Mouse (Mus musculus): ENCODE measurements around the gene Fkbp11.

DNA sequence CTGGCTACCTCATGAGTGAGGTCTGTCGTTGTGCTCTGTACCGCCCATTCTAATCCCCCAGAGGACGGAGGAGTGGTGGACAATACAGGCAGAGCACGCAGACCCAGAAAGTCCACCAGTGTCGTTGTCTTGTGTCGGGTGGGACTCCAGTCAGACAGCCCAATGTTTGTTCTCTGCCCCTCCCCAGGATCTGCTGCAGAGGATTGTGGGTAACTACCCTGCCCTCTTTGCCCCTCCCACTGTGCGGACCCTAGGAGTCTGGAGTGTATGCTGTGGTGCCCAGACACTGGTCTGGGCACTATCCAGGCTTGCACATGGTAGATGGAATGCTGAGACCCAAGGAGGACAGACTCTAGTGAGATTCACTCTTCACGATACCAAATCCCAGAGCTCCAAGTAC lies 31.8 kb downstream of the Fkbp11 start:
- TF ChIP-seq ZC3H11A (IDR thresholded peaks at IDR 0.05; ENCODE audit: borderline replicate concordance, low read depth, low read length) (no peak), CHD2 (IDR thresholded peaks at IDR 0.05; ENCODE audit: low read depth, low read length) (no peak), ZNF384 (IDR thresholded peaks at IDR 0.05; ENCODE audit: low read depth, low read length) (no peak), MAFK (IDR thresholded peaks at IDR 0.05; ENCODE audit: insufficient read depth, low read depth, low read length) (no peak)

All from ES-E14 (cell line).